Mouse (Mus musculus) left cerebral cortex, adult 2 months (tissue): ENCODE measurements around the gene Cdpf1. TPM values are rescaled to one million over a fixed set of nuclear protein-coding genes. Genes with fewer than 3 reads are reported as not detected.
A peak's percentile ranks its signal among the peaks of the same experiment; 100 is the strongest.

ENCODE experiments used
- DNase-seq, 2 experiments: peaks; one replicate each; pipeline ENCODE4 v3.0.0; 2021 to 2022; ENCODE audit warnings: low spot score in 2 of 2, mixed read lengths in 1 of 2; ENCODE audit errors: extremely low spot score in 1 of 2
- H3K27ac ChIP-seq: fragments of 200-600 bp; 2 replicates; pipeline ENCODE4 v1.8.1; 2022
- H3K4me3 ChIP-seq: fragments of 200-600 bp; 2 replicates; pipeline ENCODE4 v1.8.1; 2022
- CTCF ChIP-seq: fragments of 200-600 bp; IDR thresholded peaks from 2 replicates; pipeline ENCODE4 v1.8.1; 2022; ENCODE audit warnings: antibody characterized with exemption, mild to moderate bottlenecking, moderate library complexity
- intact Hi-C: fragments of 180-260 bp; cut with DNase I; formaldehyde crosslinking; loops from one replicate; pipeline ENCODE4 v1.15.1; 2025
- long read RNA-seq, 2 experiments: library from polyadenylated mRNA; stranded (forward); transcript quantifications; one replicate each; pipeline ENCODE4 v2.0.0; 2021; ENCODE audit warnings: borderline mapping rate in 2 of 2
- total RNA-seq, 2 experiments: library from RNA; stranded (reverse); gene quantifications; 2 replicates each; pipeline ENCODE4 v1.2.3; 2021

Gene Cdpf1
- total RNA-seq = 10 to 100 TPM; 21.1 to 21.3 TPM
- long read RNA-seq, experiment 1, partial matches to known transcripts = 3 of 9 reads
- long read RNA-seq, experiment 1, other reads (novel, unspliced or antisense) = 1 of 9 reads
- long read RNA-seq, experiment 2, partial matches to known transcripts = 5 of 14 reads
- long read RNA-seq, experiment 2, other reads (novel, unspliced or antisense) = 3 of 14 reads

GRCm38 (mm10) chr15:85811535-85812277 is at the start of gene Cdpf1:
Gene Cdpf1, minus strand, starts transcription at chr15:85811697.
- H3K4me3 ChIP-seq = peak within 1 kb of the TSS; percentile 95
- peak; percentile 7 for TF ChIP-seq CTCF
- peak; percentile 99 to 100 for DNase-seq
- intact Hi-C loops = loop anchor here (2.0 to 5.0 kb wide), 3 partner anchors 47 to 74 kb away; partner anchors contain the start of genes Gtse1 and Trmu
- H3K27ac ChIP-seq = peak within 1 kb of the TSS; percentile 98

- DNase-seq = peak; percentile 91 to 93
- intact Hi-C loops = loop anchor here (1.0 to 2.0 kb wide), 2 partner anchors 20 to 49 kb away; partner anchors contain the start of genes Cdpf1 and Trmu
- Histone ChIP-seq H3K27ac (peak within 1 kb of the TSS; percentile 90), H3K4me3 (peak within 1 kb of the TSS; percentile 61)
- no peak; the same call in 1 of the 2 replicates for TF ChIP-seq CTCF
Measured at GRCm38 (mm10) chr15:85859490-85860031, 48.1 kb upstream of the Cdpf1 start, which contains the start of gene Gtse1. Gene Gtse1, plus strand, starts transcription at chr15:85859745.

DNA sequence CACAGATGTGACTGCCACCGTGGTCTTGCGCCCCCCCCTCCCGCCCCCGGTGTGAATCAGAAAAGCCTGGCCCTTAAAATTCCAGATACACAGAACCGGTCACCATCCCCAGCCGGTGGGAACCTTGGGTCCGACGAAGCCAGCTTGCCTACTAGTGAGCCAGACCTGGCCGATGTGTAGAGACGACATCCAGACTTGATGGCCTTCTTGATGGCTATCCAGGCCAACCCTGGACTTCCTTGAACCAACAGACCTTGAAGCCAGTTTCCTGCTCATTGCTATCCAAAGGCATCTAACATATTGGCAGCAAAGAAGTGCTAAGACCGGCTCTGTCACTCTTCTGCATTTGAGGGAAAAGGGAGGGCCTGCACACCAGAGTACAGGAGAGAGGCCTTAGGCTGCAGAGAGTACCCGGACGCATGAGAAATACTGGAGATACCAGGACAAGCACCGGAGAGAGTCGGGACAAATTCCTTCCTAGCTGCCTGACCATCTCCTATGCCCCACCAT is 47.5 kb upstream of the Cdpf1 start:
- DNase-seq = no peak
- Histone ChIP-seq H3K27ac (peak overlapping the region; percentile 90), H3K4me3 (peak overlapping the region; percentile 61)
- no peak for TF ChIP-seq CTCF
- intact Hi-C loops = loop anchor here (1.0 to 2.0 kb wide), 2 partner anchors 20 to 48 kb away; partner anchors contain the start of genes Cdpf1 and Trmu

DNA sequence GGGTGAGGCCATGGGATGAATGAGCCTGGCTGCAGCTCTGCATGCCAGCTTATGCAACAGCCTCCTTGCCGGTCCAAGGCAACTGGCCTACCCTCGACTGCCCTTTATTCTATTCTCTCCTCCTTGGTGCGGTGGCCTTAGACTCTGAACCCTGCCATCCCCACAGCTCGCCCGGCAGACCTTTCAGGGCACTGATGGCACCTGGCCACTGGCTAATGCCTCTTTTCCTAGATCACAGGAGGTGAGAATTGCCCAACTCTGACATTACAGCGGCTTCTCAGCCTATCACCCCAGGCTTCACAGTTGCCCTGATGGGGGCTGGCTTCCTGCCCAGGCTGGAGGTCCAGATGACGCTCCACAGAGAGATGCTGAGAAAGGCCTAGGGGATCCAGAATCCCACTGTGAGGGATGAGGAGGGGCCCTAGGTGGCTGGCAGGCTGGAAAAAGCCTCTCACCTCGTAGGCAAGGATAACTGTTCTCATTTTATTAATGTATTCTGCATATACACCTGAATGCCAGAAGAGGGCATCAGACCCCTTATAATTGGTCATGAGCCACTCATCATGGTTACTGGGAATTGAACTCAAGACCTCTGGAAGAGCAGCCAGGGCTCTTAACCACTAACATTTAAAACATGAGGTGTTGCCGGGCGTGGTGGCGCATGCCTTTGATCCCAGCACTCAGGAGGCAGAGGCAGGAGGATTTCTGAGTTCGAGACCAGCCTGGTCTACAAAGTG is 40.3 kb upstream of the Cdpf1 start:
- peak; percentile 35 for TF ChIP-seq CTCF
- DNase-seq = no peak
- Histone ChIP-seq H3K4me3 (no peak overlapping the region), H3K27ac (no peak overlapping the region)
- intact Hi-C loops = no loop called here

DNA sequence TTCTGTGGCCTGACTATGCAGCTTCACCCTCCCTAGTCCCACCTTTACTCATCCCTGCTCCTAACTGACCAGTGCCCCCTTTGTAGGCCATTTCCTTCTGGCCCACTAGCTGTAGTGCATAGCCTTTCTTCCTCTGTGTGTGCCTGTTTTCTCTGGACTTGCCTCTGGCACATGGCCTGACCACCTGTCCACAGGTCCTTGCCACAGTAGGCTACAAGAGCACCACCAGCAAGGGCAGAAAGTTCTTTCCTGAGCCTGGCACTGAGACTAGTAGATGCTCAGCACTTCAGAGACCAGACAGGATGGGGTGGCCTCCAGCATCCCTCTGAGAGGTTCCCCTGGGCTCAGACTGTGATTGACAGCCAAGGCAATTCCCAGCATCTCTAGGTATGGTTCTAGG is 33.6 kb upstream of the Cdpf1 start:
- no peak for TF ChIP-seq CTCF
- no peak for DNase-seq
- no peak overlapping the region for H3K4me3 ChIP-seq
- no peak overlapping the region for H3K27ac ChIP-seq
- intact Hi-C loops = no loop called here

GRCm38 (mm10) chr15:85841796-85842360 is 30.4 kb upstream of the Cdpf1 start:
- TF ChIP-seq CTCF = no peak
- Histone ChIP-seq H3K27ac (no peak overlapping the region), H3K4me3 (no peak overlapping the region)
- no peak for DNase-seq
- intact Hi-C loops = no loop called here

GRCm38 (mm10) chr15:85840983-85841382 is 29.5 kb upstream of the Cdpf1 start:
- peak; percentile 70 for TF ChIP-seq CTCF
- no peak overlapping the region for H3K27ac ChIP-seq
- intact Hi-C loops = no loop called here
- no peak for DNase-seq
- no peak overlapping the region for H3K4me3 ChIP-seq

DNA sequence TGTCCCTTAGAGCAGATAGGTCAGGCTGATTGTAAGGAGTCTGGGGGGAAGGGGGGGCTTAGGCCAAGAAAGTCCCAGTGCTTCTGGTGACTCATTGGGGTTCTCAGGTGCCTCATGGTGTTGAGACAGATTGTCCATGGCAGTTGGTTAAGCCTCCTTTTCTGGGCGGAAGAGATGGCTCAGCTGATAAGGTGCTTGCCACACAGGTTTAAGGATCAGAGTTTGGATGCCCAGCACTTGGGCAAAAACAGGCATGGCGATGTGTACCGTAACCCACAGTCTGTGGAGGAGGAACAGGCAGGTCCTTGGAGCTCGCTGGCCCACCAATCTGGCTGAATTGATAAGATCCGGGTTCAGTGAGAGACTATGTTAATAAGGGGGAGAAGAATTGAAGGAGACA is 25.4 kb upstream of the Cdpf1 start:
- DNase-seq = no peak
- no peak for TF ChIP-seq CTCF
- intact Hi-C loops = no loop called here
- no peak overlapping the region for H3K4me3 ChIP-seq
- no peak overlapping the region for H3K27ac ChIP-seq

- no peak for DNase-seq
- TF ChIP-seq CTCF = peak; percentile 49
- H3K4me3 ChIP-seq = no peak overlapping the region
- H3K27ac ChIP-seq = no peak overlapping the region
- intact Hi-C loops = no loop called here
Measured at GRCm38 (mm10) chr15:85835335-85835734, 23.8 kb upstream of the Cdpf1 start.

- no peak for DNase-seq
- peak overlapping the region; percentile 57 for H3K4me3 ChIP-seq
- intact Hi-C loops = no loop called here
- peak overlapping the region; percentile 91 for H3K27ac ChIP-seq
- TF ChIP-seq CTCF = no peak
Measured at GRCm38 (mm10) chr15:85832599-85832998, 21.1 kb upstream of the Cdpf1 start.

DNA sequence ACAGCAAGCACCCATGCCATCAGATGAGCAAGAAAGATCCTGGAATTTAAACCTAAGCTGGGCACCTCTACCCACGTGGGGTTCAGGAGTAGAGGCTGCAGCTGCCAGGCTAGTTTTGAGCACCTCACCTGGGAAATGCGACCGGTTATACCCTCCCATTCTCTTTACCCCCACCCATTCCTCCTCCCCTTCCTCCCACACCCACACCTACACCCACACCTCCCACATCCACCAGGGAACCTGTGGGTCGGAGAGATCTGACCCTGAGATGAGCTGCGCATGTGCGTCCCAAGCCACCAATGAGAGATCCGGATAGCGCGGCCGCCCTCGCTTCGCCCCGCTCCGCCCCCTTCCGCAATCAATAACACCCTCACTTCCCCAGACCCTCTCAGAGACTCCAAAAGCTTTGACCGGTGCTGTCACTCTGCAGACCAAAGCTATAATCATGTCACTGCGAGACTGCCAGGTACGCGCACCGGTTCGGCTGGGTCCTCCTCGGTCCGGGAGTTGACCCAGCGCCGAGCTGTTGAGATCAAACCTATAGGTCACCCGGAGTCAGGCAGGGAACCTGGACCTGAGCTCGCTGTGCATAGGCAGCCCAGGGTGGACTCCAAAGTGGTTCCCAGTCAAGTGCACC is 20.6 kb upstream of the Cdpf1 start, which contains the start of gene Ttc38:
Ttc38 (plus strand) TSS at position 353 of the 637 bp plus-strand sequence.
- intact Hi-C loops = no loop called here
- no peak for TF ChIP-seq CTCF
- H3K27ac ChIP-seq = peak within 1 kb of the TSS; percentile 91
- peak within 1 kb of the TSS; percentile 57 for H3K4me3 ChIP-seq
- DNase-seq = peak; percentile 78 to 82
